7 mouse cellular contexts compared by ENCODE assay signal in the genomic region with DNA sequence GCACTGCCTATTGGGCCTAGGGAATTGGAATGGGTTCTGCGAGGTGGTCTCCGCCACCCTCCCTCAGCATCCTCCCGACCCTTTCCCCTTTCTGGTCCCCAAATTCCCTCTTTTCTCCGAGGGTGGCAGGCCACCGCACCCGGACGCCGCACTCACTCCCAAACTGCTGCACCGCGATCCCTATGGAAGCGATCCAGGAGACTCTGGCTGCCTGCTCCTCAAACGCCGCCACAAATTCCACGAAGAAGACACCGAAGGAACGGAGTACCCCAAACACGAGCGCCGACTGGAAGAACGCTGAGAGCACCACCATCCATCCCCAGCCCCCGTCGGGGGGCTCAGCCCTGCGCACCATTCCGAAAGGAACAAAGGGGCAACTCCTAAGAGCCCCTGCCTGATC. TPM values are rescaled to one million over a fixed set of nuclear protein-coding genes. Genes with fewer than 3 reads are reported as not detected.
DNase-seq lines count a peak whose midpoint lies in the region; ATAC-seq and TF ChIP-seq lines count a peak whose summit lies in the region.

No protein-coding gene starts in this region.

- H3K9me3 ChIP-seq in lung, embryonic 14.5 days (ENCODE audit: low read depth, low read length), result no peaks in the 10 kb centered on the region
- H3K9me3 ChIP-seq in hindbrain, embryonic 13.5 days, result no peaks in the 10 kb centered on the region
- no peaks in the 10 kb centered on the region for H3K9me3 ChIP-seq in midbrain, embryonic 14.5 days (ENCODE audit: control insufficient read depth, low read length)

- H3K4me3 ChIP-seq in lung, embryonic 14.5 days (ENCODE audit: low read depth, low read length), result peak overlapping the region; percentile 51
- H3K4me3 ChIP-seq in hindbrain, embryonic 13.5 days, result peak overlapping the region; percentile 64
- peak overlapping the region; percentile 57 for H3K4me3 ChIP-seq in midbrain, embryonic 14.5 days (replicated peaks; ENCODE audit: low read depth, low read length)

- peak overlapping the region; percentile 95 for H3K4me2 ChIP-seq in lung, embryonic 14.5 days
- peak overlapping the region; percentile 92 for H3K4me2 ChIP-seq in hindbrain, embryonic 13.5 days
- peak overlapping the region; percentile 88 for H3K4me2 ChIP-seq in midbrain, embryonic 14.5 days (ENCODE audit: low read length)

- 2% methylated on average over 24 of the region's 24 CpGs for WGBS in lung, embryonic 14.5 days
- under 1% methylated on average over 24 of the region's 24 CpGs for WGBS in hindbrain, embryonic 13.5 days
- WGBS in midbrain, embryonic 14.5 days, result under 1% methylated on average over 24 of the region's 24 CpGs

- no peak for ATAC-seq in lung, embryonic 14.5 days (ENCODE audit: insufficient read depth)
- no peak for ATAC-seq in hindbrain, embryonic 13.5 days (ENCODE audit: low FRiP score)
- ATAC-seq in midbrain, embryonic 14.5 days (ENCODE audit: low FRiP score, low TSS enrichment), result no peak

- H3K27ac ChIP-seq in lung, embryonic 14.5 days (ENCODE audit: low read depth), result peak overlapping the region; percentile 85
- peak overlapping the region; percentile 95 for H3K27ac ChIP-seq in hindbrain, embryonic 13.5 days
- H3K27ac ChIP-seq in midbrain, embryonic 14.5 days (replicated peaks; ENCODE audit: low read depth, low read length), result peak overlapping the region; percentile 88

- no peak for TF ChIP-seq CTCF in lung, embryonic 14.5 days (IDR thresholded peaks at IDR 0.05; ENCODE audit: low read depth)

- H3K36me3 ChIP-seq in lung, embryonic 14.5 days (ENCODE audit: insufficient read depth), result 0 out of 2 replicates have a peak, but pooled peaks cover 3% of the 10 kb centered on the region
- peaks cover 10% of the 10 kb centered on the region for H3K36me3 ChIP-seq in hindbrain, embryonic 13.5 days
- peaks cover 15% of the 10 kb centered on the region; the same call in 1 of the 2 replicates for H3K36me3 ChIP-seq in midbrain, embryonic 14.5 days (ENCODE audit: control insufficient read depth, insufficient read depth, low read length)

- no peak for DNase-seq in lung, embryonic 14.5 days
- DNase-seq in lung, postnatal 36 days, result no peak
- peak; percentile 18 to 39 for DNase-seq in cerebellum, postnatal 4 days (ENCODE audit: low spot score in 2 of 2)
- DNase-seq in midbrain, embryonic 14.5 days, result no peak
- DNase-seq in MN1 (ENCODE audit: low spot score), result no peak
- DNase-seq in adrenal gland, postnatal 4 days (ENCODE audit: low spot score in 2 of 2), result no peak

- peaks cover 8% of the 10 kb centered on the region; the same call in 1 of the 2 replicates for H3K4me1 ChIP-seq in lung, embryonic 14.5 days (ENCODE audit: insufficient read depth)
- peaks cover 39% of the 10 kb centered on the region for H3K4me1 ChIP-seq in hindbrain, embryonic 13.5 days (replicated peaks)
- H3K4me1 ChIP-seq in midbrain, embryonic 14.5 days (ENCODE audit: control insufficient read depth, insufficient read depth, low read length), result peaks cover 30% of the 10 kb centered on the region

- peak overlapping the region; percentile 71 for H3K9ac ChIP-seq in lung, embryonic 14.5 days
- peak overlapping the region; percentile 89 for H3K9ac ChIP-seq in hindbrain, embryonic 13.5 days
- H3K9ac ChIP-seq in midbrain, embryonic 14.5 days (replicated peaks; ENCODE audit: low read length), result peak overlapping the region; percentile 81

- H3K27me3 ChIP-seq in lung, embryonic 14.5 days (ENCODE audit: insufficient read depth, low read length), result peaks cover 14% of the 10 kb centered on the region
- peaks cover 42% of the 10 kb centered on the region for H3K27me3 ChIP-seq in hindbrain, embryonic 13.5 days
- peaks cover 22% of the 10 kb centered on the region for H3K27me3 ChIP-seq in midbrain, embryonic 14.5 days (ENCODE audit: control insufficient read depth, insufficient read depth, low read length)

RNA-seq across cellular contexts. Expression of a gene that starts 0.5 kb away (rescaled TPM):
- polyA plus RNA-seq in lung, embryonic 14.5 days (2014; fragmentation: Nextera tagmentation; extraction: Ambion mirVana), result 4.4 and 6.2 TPM in 2 replicates
- polyA plus RNA-seq in hindbrain, embryonic 13.5 days (2015; fragmentation: Nextera tagmentation; extraction: Ambion mirVana), result 16.1 and 18.1 TPM in 2 replicates
- 10.0 and 10.7 TPM in 2 replicates for polyA plus RNA-seq in midbrain, embryonic 14.5 days (2014; fragmentation: Nextera tagmentation; extraction: Ambion mirVana)
- 10 to 100 TPM in 1 of 2 experiments, 1 to 10 TPM in 1; 6.2 to 10.9 TPM for total RNA-seq in adrenal gland, postnatal 4 days (2021)

RNA-seq across cellular contexts. Expression of a gene that starts 7.8 kb away (rescaled TPM):
- 0.23 and 0.63 TPM in 2 replicates for polyA plus RNA-seq in lung, embryonic 14.5 days (2014; fragmentation: Nextera tagmentation; extraction: Ambion mirVana)
- 3.1 and 4.6 TPM in 2 replicates for polyA plus RNA-seq in hindbrain, embryonic 13.5 days (2015; fragmentation: Nextera tagmentation; extraction: Ambion mirVana)
- polyA plus RNA-seq in midbrain, embryonic 14.5 days (2014; fragmentation: Nextera tagmentation; extraction: Ambion mirVana), result 1.5 and 3.2 TPM in 2 replicates
- total RNA-seq in adrenal gland, postnatal 4 days (2021), result 1 to 10 TPM in 1 of 2 experiments, under 1 TPM in 1; 0.71 to 2.9 TPM

RNA-seq across cellular contexts. Expression of a gene that starts 9.3 kb away (rescaled TPM):
- polyA plus RNA-seq in lung, embryonic 14.5 days (2014; fragmentation: Nextera tagmentation; extraction: Ambion mirVana), result 30.3 and 30.9 TPM in 2 replicates
- 5.0 and 5.5 TPM in 2 replicates for polyA plus RNA-seq in hindbrain, embryonic 13.5 days (2015; fragmentation: Nextera tagmentation; extraction: Ambion mirVana)
- polyA plus RNA-seq in midbrain, embryonic 14.5 days (2014; fragmentation: Nextera tagmentation; extraction: Ambion mirVana), result 2.5 and 4.4 TPM in 2 replicates
- 10 to 100 TPM; 23.8 to 33.4 TPM for total RNA-seq in adrenal gland, postnatal 4 days (2021)

RNA-seq across cellular contexts. Expression of a gene that starts 17.4 kb away (rescaled TPM):
- polyA plus RNA-seq in lung, embryonic 14.5 days (2014; fragmentation: Nextera tagmentation; extraction: Ambion mirVana), result 180 and 198 TPM in 2 replicates
- polyA plus RNA-seq in hindbrain, embryonic 13.5 days (2015; fragmentation: Nextera tagmentation; extraction: Ambion mirVana), result 193 and 201 TPM in 2 replicates
- 171 and 205 TPM in 2 replicates for polyA plus RNA-seq in midbrain, embryonic 14.5 days (2014; fragmentation: Nextera tagmentation; extraction: Ambion mirVana)
- 10 to 100 TPM; 70.1 to 72.5 TPM for total RNA-seq in adrenal gland, postnatal 4 days (2021)

RNA-seq across cellular contexts. Expression of a gene that starts 19.3 kb away (rescaled TPM):
- 9.3 and 10.8 TPM in 2 replicates for polyA plus RNA-seq in lung, embryonic 14.5 days (2014; fragmentation: Nextera tagmentation; extraction: Ambion mirVana)
- 12.4 and 14.7 TPM in 2 replicates for polyA plus RNA-seq in hindbrain, embryonic 13.5 days (2015; fragmentation: Nextera tagmentation; extraction: Ambion mirVana)
- 13.4 and 16.3 TPM in 2 replicates for polyA plus RNA-seq in midbrain, embryonic 14.5 days (2014; fragmentation: Nextera tagmentation; extraction: Ambion mirVana)
- total RNA-seq in adrenal gland, postnatal 4 days (2021), result 1 to 10 TPM; 4.5 to 8.1 TPM

Comparison
In these comparisons a context has a peak if more than half of its experiments do, and no peak if none do; other contexts are left out.
1. DNase-seq: peak in cerebellum, postnatal 4 days (2 of 2); none in lung, embryonic 14.5 days (single experiment), lung, postnatal 36 days (single experiment), midbrain, embryonic 14.5 days (single experiment), MN1 (single experiment) and adrenal gland, postnatal 4 days (0 of 2).
2. Peak in every context shown above with its lines, with median percentiles within 50 percentile points of each other: H3K27ac ChIP-seq, H3K4me2 ChIP-seq, H3K4me3 ChIP-seq and H3K9ac ChIP-seq.